Mouse (Mus musculus): ENCODE results near the gene Mpped1.

DNA sequence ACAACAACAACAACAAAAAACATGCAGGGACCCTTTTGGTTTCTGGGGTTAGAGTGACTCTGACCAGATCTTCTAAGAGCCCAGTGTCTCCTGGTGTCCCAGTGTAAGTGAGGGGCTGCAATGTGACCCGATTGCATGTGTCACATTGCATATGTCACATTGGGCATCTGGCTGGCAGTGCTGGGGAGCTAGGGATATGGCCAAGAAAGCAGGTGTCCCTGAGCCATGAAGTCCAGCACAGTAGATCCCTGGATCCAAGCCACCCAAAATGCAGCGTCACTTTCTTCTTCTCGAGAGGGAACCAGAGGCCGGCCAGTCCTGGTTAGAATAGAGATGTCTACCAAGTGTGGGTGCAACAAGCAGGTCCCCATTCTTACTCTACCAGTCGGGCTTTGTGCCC is 86.4 kb downstream of the Mpped1 start:
- TF ChIP-seq CTCF (IDR thresholded peaks at IDR 0.05; ENCODE audit: extremely low read depth, insufficient read depth, insufficient read length, insufficient replicate concordance) (no peak), POLR2A (IDR thresholded peaks at IDR 0.05; ENCODE audit: low read depth, low read length) (no peak)

Data from spleen, adult 2 months (tissue).